In the genomic region with DNA sequence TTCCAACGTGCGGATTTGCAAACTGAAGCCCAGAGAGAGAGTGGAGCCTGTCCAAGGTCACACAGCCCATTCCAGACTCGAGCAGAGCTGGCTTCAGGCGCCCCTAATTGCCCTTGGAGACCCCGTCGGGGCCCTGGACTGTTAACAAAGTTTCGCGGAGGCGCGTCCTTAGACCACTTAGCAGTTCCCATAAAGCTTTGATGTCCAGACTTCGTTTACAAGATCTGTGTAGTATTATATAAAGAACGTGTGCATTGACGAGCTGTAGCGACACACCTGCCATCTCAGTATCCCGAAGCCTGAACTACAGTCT, we compare ENCODE assay signal across 8 mouse cellular contexts. TPM values are rescaled to one million over a fixed set of nuclear protein-coding genes. Genes with fewer than 3 reads are reported as not detected.
DNase-seq lines count a peak whose midpoint lies in the region; ATAC-seq and TF ChIP-seq lines count a peak whose summit lies in the region.

No protein-coding gene starts in this region.

- peak overlapping the region; percentile 89 for H3K4me2 ChIP-seq in heart, embryonic 15.5 days
- peak overlapping the region; percentile 75 for H3K4me2 ChIP-seq in hindbrain, embryonic 11.5 days (replicated peaks; ENCODE audit: low read depth, low read length)

- TF ChIP-seq CTCF in G1E (IDR thresholded peaks at IDR 0.05; ENCODE audit: low read depth, low read length) = no peak

- H3K36me3 ChIP-seq in heart, embryonic 15.5 days = peaks cover 19% of the 10 kb centered on the region
- H3K36me3 ChIP-seq in G1E (replicated peaks) = peaks cover 56% of the 10 kb centered on the region
- no peaks in the 10 kb centered on the region; the same call in 1 of the 2 replicates for H3K36me3 ChIP-seq in hindbrain, embryonic 11.5 days (ENCODE audit: control insufficient read depth, insufficient read depth, low read length)
- peaks cover 41% of the 10 kb centered on the region for H3K36me3 ChIP-seq in midbrain, embryonic 10.5 days

- DNase-seq in heart, adult 11 months = no peak
- no peak for DNase-seq in G1E (ENCODE audit: low spot score)
- no peak for DNase-seq in hindbrain, embryonic 11.5 days (ENCODE audit: low spot score)
- DNase-seq in midbrain, embryonic 10.5 days (ENCODE audit: low spot score) = no peak
- DNase-seq in thymus, postnatal 4 days = no peak
- no peak for DNase-seq in cerebellum, adult 8-10 months

- H3K4me1 ChIP-seq in heart, embryonic 15.5 days (replicated peaks) = peaks cover 32% of the 10 kb centered on the region
- H3K4me1 ChIP-seq in G1E (ENCODE audit: insufficient read depth, low read depth, low read length) = peaks cover 57% of the 10 kb centered on the region
- peaks cover 6% of the 10 kb centered on the region; the same call in 1 of the 2 replicates for H3K4me1 ChIP-seq in hindbrain, embryonic 11.5 days (replicated peaks; ENCODE audit: control insufficient read depth, insufficient read depth, low read length)
- H3K4me1 ChIP-seq in midbrain, embryonic 10.5 days = peaks cover 44% of the 10 kb centered on the region

- no peaks in the 10 kb centered on the region for H3K27me3 ChIP-seq in heart, embryonic 15.5 days
- no peaks in the 10 kb centered on the region for H3K27me3 ChIP-seq in G1E (ENCODE audit: insufficient read depth, low read length)
- no peaks in the 10 kb centered on the region for H3K27me3 ChIP-seq in hindbrain, embryonic 11.5 days (ENCODE audit: control insufficient read depth, insufficient read depth, low read length)
- no peaks in the 10 kb centered on the region for H3K27me3 ChIP-seq in midbrain, embryonic 10.5 days (ENCODE audit: low read depth, poor library complexity, severe bottlenecking)

- WGBS in heart, embryonic 15.5 days = 0% methylated on average over 15 of the region's 15 CpGs
- under 1% methylated on average over 15 of the region's 15 CpGs for WGBS in hindbrain, embryonic 11.5 days
- WGBS in midbrain, embryonic 10.5 days = 1% methylated on average over 15 of the region's 15 CpGs

- H3K9ac ChIP-seq in heart, embryonic 15.5 days = peak overlapping the region; percentile 72
- H3K9ac ChIP-seq in hindbrain, embryonic 11.5 days (ENCODE audit: low read depth, low read length) = peak overlapping the region; percentile 65

- ATAC-seq in heart, embryonic 15.5 days (replicated peaks; ENCODE audit: insufficient number of reproducible peaks, insufficient read depth, low FRiP score, low read depth) = no peak
- no peak for ATAC-seq in G1E (ENCODE audit: extremely low read depth, insufficient number of reproducible peaks, low FRiP score, poor library complexity, severe bottlenecking)
- no peak for ATAC-seq in hindbrain, embryonic 11.5 days (ENCODE audit: low FRiP score)
- ATAC-seq in megakaryocyte-erythroid progenitor cell, adult 5-6 weeks (replicated peaks; ENCODE audit: low FRiP score, low TSS enrichment, poor library complexity, severe bottlenecking) = no peak

- H3K4me3 ChIP-seq in heart, embryonic 15.5 days = peak overlapping the region; percentile 89
- H3K4me3 ChIP-seq in G1E (ENCODE audit: low read depth, low read length) = peak overlapping the region; percentile 82
- peak overlapping the region; percentile 95 for H3K4me3 ChIP-seq in hindbrain, embryonic 11.5 days (ENCODE audit: low read depth, low read length)
- H3K4me3 ChIP-seq in midbrain, embryonic 10.5 days = peak overlapping the region; percentile 97

- H3K27ac ChIP-seq in heart, embryonic 15.5 days = peak overlapping the region; percentile 98
- H3K27ac ChIP-seq in hindbrain, embryonic 11.5 days (ENCODE audit: low read depth, low read length) = peak overlapping the region; percentile 96
- H3K27ac ChIP-seq in midbrain, embryonic 10.5 days (replicated peaks) = peak overlapping the region; percentile 100

- no peaks in the 10 kb centered on the region for H3K9me3 ChIP-seq in heart, embryonic 15.5 days (replicated peaks)
- H3K9me3 ChIP-seq in G1E (replicated peaks) = no peaks in the 10 kb centered on the region
- no peaks in the 10 kb centered on the region for H3K9me3 ChIP-seq in hindbrain, embryonic 11.5 days (ENCODE audit: control insufficient read depth, low read length)
- H3K9me3 ChIP-seq in midbrain, embryonic 10.5 days (replicated peaks) = no peaks in the 10 kb centered on the region

RNA-seq across cellular contexts. Expression of gene Kpnb1, which starts 0.9 kb away (rescaled TPM):
- polyA plus RNA-seq in heart, embryonic 15.5 days (2015; fragmentation: Nextera tagmentation; extraction: Ambion mirVana) = 29.5 and 31.4 TPM in 2 replicates
- total RNA-seq in G1E (2014; fragmentation: Nextera tagmentation) (328 and 346 TPM in 2 replicates), G1E (2017) (265 and 286 TPM in 2 replicates)
- polyA plus RNA-seq in G1E (2012) = 50.5 and 51.3 TPM in 2 replicates
- 94.9 and 99.7 TPM in 2 replicates for polyA plus RNA-seq in hindbrain, embryonic 11.5 days (2014; fragmentation: Nextera tagmentation; extraction: Ambion mirVana)
- 82.9 and 95.7 TPM in 2 replicates for polyA plus RNA-seq in midbrain, embryonic 10.5 days (2016; fragmentation: Nextera tagmentation; extraction: Ambion mirVana)
- total RNA-seq in megakaryocyte-erythroid progenitor cell, adult 5-6 weeks (2014; fragmentation: Nextera tagmentation) = 185 and 196 TPM in 2 replicates
- 436 and 446 TPM in 2 replicates for total RNA-seq in megakaryocyte-erythroid progenitor cell, adult 5-6 weeks (2017)

RNA-seq across cellular contexts. Expression of gene Tbkbp1, which starts 37.3 kb away (rescaled TPM):
- 4.7 and 6.5 TPM in 2 replicates for polyA plus RNA-seq in heart, embryonic 15.5 days (2015; fragmentation: Nextera tagmentation; extraction: Ambion mirVana)
- total RNA-seq in G1E (2014; fragmentation: Nextera tagmentation) (not detected in 2 replicates), G1E (2017) (0.05 and 0.06 TPM in 2 replicates)
- 0.29 and 0.34 TPM in 2 replicates for polyA plus RNA-seq in G1E (2012)
- 3.9 and 4.2 TPM in 2 replicates for polyA plus RNA-seq in hindbrain, embryonic 11.5 days (2014; fragmentation: Nextera tagmentation; extraction: Ambion mirVana)
- 4.3 and 4.9 TPM in 2 replicates for polyA plus RNA-seq in midbrain, embryonic 10.5 days (2016; fragmentation: Nextera tagmentation; extraction: Ambion mirVana)
- total RNA-seq in megakaryocyte-erythroid progenitor cell, adult 5-6 weeks (2014; fragmentation: Nextera tagmentation) = 0.89 TPM in 1 of 2 replicates, not detected in the other
- total RNA-seq in megakaryocyte-erythroid progenitor cell, adult 5-6 weeks (2017) = 0.23 TPM in 2 replicates
